Mouse (Mus musculus) monocyte, adult 2 months (primary cell): ENCODE data around the gene 5830473C10Rik.

Experiments used
- DNase-seq, 2 experiments: peaks; one replicate each; pipeline ENCODE4 v3.0.0; 2022; ENCODE audit warnings: low spot score in 2 of 2, low read depth in 1 of 2

The 5830473C10Rik gene

DNA sequence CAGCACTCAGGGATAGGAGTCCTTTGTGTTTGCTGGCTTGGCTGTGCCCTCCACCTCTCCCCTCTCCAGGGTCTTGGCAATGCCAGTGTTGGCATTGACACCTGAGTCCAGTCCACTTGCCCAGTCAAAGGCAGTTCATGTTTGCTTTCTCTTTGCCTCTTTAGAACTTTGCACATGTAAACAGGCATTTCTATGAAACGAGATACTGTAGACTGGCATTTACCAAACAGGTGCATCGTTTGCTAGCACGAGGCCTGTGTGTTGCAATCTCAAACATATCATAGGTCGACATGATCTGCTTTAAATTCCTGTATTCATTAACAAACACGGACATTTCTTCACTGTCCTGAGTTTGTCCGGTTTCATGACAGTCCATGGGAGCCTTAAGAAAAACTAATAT, at the start of gene 5830473C10Rik:
Gene 5830473C10Rik, plus strand, starts transcription at position 365 of the 400 bp plus-strand sequence.
- no peak for DNase-seq

DNA sequence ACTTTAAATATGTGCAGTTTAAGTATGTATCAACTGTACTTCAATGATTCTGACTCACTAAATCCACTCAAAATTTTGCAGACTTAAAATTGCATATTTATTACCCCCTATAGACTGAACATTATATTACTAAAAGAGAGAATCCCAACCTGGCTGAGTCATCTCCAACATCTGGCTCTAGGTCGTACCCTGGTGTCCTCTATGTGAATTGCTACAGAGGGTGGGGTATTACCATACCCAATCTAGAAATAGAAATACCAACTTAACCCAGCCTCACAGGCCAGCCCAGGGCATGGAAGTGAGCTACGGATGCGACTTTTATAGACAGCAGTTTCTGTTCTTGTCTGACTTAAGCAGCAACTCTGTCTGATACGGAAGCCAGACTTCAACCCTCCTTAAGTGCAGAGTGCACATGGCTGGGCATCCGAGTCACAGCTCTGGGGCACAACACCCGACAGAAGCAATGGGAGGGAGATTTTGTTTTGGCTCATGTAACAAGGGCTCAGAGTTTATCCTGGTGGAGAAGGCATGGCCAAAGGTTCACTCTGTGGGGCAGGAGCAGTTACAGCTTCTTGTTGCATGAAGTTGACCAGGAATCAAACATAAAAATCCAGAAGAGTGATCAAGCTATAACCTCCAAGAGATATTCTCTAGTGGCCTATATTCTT, 48.5 kb upstream of the 5830473C10Rik start:
- DNase-seq = no peak

DNA sequence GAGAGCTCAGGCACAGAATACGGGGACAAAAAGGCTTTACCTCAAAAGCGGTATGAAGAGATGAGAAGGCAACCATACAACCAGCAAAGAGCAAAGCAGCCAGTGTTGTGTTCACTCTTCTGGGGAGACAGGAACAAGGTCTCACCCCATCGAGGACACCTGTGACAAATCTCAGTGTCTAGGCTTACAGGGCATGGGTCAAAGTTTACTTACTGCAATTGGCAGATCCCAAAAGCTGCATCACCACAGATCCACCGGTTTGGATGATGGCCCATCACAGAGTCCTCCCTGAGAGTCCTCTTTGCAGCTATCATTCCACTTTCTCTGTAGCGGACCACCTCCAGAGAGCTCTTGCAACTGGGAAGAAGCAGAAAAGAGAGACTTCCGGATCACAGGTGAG, 45.3 kb upstream of the 5830473C10Rik start:
- no peak for DNase-seq

DNA sequence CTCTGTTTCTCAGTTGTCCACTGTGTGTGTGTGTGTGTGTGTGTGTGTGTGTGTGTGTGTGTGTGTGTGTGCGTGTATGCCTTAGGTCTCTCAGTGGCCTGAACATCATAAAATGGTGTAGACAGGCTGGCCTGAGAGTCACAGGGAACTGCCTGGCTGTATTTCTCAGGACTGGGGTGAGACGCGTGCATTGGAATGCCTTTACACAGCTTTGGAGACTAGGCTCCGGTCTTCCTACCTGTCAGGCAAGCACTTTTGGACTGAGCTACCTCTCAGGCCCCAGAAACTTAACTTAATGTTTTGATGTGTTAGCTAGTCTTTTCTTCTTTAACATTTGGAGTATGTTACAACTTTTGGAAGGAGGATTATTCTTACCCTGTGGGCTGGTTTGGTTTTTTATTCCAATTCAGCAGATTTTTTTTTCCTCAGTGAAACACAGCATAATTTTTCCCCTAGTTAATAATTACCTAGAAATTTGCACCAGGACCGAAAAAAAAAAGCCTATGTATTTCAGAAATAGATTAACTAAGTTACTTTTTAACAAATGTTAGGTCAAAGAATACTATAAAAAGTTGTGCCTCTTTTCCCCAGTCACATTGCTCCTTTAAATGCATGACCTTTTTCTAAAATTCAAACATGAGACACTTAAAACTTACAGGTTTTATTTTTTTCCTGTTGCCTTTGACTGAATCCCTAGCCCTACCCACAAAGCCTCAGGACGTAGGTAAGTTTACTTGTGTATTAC, 42.4 kb upstream of the 5830473C10Rik start, which contains the start of gene Afm:
Gene Afm, plus strand, starts transcription at position 577 of the 745 bp plus-strand sequence.
- no peak for DNase-seq

DNA sequence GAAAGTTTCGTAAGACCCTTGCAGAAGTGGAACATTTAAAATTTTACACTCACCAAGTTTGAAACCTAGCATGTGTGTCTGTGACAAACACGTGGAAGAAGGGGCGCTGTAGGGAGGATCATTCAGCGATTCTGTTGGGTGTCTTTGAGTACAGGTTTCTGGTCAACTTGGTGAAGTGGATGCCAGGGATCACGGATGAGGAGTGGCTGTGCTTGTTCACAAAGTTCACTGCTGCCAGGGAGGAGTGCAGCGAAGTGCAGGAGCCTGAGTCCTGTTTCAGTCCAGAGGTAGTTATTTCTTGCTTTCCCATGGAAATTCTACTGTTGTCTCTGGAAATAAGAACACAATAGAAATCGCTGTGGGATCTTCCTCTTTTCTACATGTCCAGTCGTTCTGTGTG, 9.7 kb upstream of the 5830473C10Rik start:
- DNase-seq = no peak

DNA sequence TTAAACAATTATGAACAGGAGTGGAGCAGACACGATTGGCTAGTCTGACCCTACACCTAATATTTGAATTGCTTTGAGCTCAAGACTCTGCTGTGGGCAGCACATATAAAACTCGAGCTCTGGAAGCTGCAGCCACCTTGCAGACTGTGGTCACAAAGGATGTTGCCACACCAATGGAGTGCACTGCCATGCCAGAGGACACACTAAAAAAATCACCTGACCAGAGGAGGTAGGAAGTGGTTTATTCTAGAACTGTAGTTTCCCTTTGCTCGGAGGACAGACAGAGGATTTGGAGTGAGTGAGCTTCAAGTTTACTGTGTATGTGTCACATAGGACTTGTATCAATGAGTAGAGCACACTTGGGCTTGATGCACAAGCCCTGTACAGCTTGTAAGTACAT, 4.9 kb upstream of the 5830473C10Rik start:
- DNase-seq = no peak

DNA sequence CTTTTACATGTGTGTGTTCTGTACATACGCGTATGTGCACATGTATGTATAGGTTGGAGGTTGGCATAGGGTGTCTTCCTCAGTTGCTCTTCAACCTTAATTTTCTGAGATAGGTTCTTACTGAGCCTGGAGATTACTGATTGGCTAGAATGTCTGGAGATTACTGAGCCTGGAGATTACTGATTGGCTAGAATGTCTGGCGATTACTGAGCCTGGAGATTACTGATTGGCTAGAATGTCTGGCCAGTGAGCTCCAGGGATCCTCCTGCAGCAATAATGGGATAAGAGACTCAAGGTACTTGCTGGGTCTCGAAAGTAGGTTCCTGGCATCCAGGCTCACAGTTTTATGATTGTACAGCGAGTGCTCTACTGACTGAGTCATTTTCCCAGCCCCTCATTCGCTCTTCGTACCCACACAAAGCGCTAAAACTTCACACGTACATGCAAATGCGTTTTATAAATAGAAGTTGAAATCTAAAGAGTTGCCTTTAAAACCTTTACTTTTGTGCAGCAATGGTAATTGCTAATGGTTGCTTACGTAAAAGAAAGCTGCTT, 891 bp downstream of the 5830473C10Rik start:
- no peak for DNase-seq

DNA sequence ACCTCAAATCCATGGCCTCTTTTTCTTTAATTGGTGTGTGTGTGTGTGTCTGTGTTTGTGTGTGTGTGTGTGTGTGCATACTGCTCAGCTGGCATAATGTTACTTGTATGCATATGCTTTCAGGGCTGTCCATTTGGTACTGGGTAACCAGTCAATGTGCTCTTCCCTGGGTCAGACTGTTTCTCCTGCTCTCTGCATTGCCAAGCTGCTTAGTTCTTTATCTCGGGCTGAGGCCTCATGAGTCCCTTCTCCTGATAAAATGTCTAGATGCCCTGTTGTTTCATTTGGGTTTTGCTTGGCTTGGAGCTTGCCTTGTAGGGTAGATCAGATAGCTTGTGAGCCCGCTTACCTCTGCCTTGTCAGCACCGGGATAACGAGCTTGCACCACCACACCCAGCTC, 2.0 kb downstream of the 5830473C10Rik start:
- no peak for DNase-seq

DNA sequence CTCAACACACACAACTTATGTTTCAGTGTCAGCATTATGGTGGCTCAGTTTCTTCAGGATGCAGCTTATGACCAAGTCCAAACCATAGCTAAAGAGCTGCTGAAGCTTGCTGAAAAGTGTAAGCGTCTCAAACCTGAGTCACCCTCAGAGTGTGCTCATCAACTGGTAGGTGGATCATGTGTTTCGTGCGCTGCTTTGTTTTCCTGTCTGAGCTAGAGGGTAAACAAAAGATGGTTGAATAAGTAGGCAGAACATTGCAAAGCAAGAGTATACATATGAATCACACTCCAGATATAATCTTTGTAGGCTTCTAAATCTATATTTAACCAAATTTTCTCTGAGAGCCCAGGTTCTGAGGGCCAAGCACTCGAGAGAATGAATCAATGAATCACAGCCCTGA, 3.3 kb downstream of the 5830473C10Rik start:
- DNase-seq = no peak

DNA sequence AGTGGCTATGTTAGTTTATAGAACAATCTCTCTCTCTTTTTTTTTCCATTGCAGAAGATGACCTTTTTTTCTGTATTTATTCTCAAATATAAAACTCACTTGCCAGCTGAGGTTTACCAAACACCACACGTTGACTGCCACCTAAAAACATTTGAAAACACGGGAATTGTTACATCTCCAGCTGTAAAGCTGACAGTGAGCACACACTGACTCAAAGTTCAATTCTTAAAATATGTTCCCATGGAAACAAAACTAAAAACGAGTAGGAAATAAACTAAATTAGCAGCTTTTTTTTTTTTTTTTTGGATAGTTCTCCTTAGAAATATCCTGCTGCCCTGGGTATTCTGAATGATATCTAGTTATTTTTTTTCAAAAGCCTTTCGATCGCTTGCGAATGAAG, 4.3 kb downstream of the 5830473C10Rik start:
- no peak for DNase-seq

DNA sequence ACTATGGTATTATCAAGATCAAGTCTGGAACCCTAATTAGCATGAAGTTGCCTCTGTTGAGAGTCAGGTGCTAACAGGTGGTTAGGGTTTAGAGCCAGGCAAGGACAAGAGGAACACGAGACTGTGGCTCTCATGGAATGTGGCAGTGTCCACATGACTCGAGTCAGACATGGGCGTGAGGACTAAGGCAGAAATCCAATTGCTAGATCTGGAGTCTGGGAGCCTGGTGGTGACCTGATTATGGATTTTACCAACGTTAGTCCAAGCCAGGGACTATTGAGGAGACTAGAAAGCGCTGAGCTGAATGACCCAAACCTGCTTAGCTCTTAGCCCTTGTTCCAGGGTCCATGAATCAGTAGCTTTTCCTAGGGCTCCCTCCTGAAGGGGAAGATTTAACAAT, 6.9 kb downstream of the 5830473C10Rik start:
- DNase-seq = no peak

DNA sequence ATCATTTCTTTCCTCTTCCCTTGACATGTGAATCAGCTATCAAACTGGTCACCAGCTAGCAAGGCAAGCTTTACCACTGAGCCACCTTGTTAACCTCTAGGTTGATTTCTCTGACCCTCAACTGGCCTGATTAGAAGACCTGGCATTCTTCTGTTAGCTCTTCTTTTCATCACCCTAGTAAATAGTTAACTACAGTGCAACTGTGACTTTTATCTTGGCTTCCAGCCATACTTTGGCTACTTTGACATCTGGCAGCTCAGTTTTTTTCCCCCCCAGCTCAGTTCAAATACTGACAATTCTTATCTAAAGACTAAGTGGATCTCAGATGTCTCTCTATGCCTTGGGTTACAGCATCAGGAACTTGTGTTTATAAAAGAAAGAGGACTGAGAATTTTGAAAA, 7.4 kb downstream of the 5830473C10Rik start:
- DNase-seq = no peak

DNA sequence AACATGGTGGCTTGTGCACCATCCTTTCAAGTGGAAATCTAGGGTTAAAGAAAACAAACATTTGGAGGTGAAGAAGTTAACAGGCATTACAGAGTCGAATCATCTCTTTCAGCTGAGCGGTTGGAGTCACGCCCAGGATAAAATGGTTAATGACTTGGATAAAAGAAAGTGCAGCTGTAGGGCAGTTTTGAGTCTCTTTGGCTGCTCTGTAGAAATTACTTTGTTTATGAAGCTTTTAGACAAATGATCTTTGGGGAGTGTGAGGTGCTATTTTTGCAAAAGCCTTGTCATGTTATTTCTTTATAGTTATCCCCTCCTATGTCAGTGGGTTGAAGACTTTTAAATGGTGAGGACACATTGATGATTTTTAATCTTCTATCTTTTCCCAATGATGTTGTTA, 10.3 kb downstream of the 5830473C10Rik start:
- DNase-seq = no peak

DNA sequence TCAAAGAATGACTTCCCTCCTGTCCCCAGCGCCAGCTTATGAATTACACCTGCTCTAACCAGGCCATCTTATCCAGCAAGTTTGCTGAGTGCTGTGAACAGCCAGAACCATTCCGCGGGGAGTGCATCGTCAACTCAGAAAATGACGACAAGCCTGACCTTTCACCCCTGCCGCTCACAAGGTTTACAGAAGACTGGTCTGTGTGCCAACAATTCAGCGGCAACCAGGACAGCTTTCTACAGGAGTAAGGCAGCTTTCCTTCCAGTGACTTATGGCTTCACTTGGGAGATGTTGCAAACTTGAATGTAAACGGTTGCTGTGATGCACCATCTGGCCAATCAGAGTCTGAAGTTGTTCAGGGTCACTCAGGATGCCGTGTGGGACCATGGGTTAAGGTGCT, 16.8 kb downstream of the 5830473C10Rik start:
- no peak for DNase-seq

DNA sequence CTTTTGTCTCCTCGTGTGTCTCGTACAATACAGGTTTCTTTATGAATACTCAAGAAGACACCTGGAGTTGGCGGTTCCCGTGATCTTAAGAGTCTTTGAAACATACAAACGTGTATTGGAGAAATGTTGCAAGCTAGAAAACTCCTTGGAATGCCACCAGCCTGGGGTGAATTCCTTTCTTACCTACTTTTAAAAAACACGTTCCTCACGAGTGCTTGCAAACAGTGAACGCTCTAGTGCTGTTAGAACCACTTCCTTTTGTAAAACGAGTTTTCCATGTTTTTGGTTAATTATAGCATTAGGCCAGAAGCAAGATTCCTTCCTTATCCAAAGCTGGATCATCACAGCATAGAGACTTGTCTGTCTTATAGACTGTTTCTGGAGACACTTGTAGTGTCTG, 18.6 kb downstream of the 5830473C10Rik start:
- DNase-seq = no peak

DNA sequence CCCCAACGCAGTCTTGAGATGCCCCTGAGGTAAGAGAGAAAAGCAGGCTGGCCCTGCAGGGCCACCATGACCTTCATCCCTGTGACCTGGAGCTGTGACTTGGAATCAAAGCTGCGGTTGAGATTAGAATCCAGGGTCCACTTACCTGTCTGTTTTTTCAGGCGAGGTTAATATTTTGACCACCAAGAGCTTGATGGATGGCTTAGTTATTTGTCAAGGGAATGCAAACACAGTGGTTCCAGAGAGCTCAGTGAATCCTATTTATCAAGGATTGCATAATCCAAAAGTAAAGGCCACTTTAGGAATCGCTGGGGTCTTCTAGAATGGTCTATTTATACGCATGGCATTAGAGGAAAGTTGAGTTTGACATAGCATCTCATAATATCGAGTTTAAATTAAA, 21.3 kb downstream of the 5830473C10Rik start:
- DNase-seq = no peak

DNA sequence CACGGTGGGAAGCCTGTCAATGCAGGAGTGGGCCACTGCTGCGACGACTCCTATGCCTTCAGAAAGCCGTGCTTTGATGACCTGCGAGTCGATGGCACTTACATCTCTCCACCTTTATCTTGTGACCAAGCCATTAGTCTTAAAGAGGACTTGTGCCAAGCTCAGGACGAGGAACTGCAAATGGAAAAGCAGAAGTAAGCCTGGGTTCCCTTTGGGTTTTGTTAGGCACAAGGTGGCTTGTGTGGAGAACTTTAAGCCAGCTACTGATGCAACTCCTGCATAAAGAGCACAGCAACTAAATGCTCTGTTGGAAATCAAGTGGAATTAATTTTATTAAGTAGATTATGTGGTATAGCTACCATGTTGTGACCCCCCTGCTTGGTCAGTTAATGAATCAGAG, 23.9 kb downstream of the 5830473C10Rik start:
- DNase-seq = no peak

DNA sequence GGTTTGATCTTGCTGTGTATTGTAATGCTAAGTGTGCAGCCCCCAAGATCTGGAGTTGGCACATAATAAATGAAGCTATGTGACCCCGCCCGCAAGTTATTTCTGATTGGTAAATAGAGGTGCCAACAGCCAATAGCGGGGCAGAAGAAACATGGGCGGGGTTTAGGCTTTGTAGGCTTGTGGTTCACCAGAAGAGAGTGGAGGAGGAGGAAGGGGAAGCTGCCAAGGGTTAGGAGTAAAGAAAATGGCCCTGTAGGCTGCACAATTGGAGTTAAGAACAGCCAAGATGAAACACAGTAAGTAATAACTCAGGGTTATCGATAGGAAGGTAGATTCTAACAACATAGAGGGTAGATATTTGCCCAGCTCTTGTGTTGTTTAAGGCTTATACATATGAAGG, 25.6 kb downstream of the 5830473C10Rik start:
- no peak for DNase-seq

DNA sequence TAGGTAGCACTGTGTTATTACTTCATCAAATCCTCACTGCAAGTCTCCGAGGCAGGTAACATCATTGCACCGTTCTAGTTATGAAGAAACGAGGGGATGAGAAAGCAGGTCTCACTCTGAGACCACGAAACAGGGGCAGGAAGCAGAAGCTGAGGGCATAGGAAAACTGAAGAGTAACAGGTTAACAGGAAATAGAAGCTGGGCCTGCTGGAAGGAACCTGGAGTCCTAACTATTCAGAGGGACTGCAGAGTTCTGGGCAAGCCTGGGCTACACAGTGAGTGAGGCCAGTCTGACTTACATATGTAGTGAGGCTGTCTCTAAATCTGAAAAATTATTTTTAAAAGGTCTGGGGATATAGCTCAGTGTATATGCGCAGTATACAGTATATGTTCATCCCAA, 27.2 kb downstream of the 5830473C10Rik start:
- no peak for DNase-seq

DNA sequence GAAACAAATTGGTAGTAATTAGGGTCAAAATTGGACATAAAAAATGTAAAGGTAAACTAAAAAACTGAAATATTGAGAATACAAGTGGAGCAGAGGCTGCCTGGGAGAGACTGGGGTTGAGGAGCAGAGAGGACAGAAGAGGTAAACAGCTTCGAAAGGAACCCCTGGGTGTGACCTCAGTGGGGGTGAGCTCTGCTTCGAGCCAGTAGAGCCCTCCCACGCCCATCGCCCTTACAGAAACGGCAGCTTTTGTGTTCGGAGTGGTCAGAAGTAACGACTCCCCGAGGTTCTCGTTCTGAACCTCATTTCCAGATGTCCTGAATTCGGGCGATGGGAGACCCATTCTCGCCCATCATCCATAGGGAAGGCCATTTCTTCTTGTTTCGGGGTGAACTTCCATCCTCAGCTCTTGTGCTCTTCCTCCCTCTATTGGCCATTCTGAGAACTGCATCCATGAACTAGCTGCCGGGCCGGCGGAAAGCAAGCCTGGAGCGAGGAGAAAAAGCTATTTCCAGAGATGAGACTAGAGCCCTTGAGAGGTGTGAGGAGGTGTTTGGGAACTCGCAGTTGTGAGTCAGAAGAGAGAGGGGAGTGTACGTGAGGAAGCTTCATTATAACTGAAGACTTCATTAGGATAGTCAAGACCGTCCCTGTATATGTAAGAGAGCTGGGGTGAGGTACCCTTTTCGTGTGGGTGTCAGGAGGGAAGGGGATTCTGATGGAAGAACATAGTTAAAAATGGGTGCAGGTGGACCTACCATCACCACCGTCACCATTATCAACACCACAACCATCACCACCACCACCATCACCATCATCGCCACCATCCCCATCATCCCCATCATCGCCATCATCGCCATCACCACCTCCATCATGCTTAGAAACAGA, 28.0 kb downstream of the 5830473C10Rik start:
- DNase-seq = peak in 1 of 2 experiments; percentile 18

DNA sequence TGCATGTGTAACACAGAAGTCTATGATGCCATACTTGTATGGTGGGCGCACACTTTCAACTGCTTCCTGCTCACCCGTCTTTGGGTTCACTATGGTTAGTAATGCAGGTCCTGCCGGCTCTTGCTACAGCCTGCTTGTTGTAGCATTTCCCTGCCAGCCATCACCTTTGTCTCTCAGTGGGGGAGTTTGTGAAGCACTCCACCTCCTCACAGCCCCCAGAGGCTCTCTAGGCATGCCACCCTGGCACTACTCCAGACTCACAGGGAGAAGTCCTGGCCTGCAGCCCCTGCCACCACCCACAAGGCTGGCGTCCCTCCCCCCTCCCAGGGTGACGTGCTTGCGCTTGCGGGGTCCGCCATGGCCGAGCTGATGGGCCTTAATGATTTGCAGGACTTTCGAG, 29.8 kb downstream of the 5830473C10Rik start:
- no peak for DNase-seq
